Mouse (Mus musculus) cerebellum, adult 2 months (tissue): ENCODE results near the gene Clcn2.

Source experiments
- CTCF ChIP-seq: fragments of 200-500 bp; IDR thresholded peaks from 2 replicates; pipeline ENCODE4 v1.5.1; 2011; ENCODE audit warnings: low read depth, mild to moderate bottlenecking, control low read depth, low read length, moderate library complexity, borderline replicate concordance; ENCODE audit not compliant: insufficient read depth
- POLR2A ChIP-seq: fragments of 200-500 bp; IDR thresholded peaks from 2 replicates; pipeline ENCODE4 v1.6.1; 2011; ENCODE audit warnings: low read length, control low read depth, borderline replicate concordance; ENCODE audit not compliant: insufficient read depth

GRCm38 (mm10) chr16:20701316-20701715 lies 16.2 kb downstream of the Clcn2 start:
- TF ChIP-seq POLR2A, result no peak
- no peak for TF ChIP-seq CTCF
